Mouse (Mus musculus) testis, adult 10 weeks (tissue): ENCODE data around the gene Gid8. TPM values are rescaled to one million over a fixed set of nuclear protein-coding genes. Genes with fewer than 3 reads are reported as not detected.

Experiments
- polyA plus RNA-seq: library from polyadenylated mRNA; stranded (reverse); fragments of 350-450 nt; fragmentation: Illumina TruSeq; extraction: RNeasy Lipid Tissue Mini Kit (QIAGEN cat#74804); gene quantifications from one replicate; pipeline ENCODE4 v1.2.3, GENCODE M21; 2014; ENCODE audit warnings: low read depth, low replicate concordance

The Gid8 gene
- polyA plus RNA-seq, result 39.3 TPM

DNA sequence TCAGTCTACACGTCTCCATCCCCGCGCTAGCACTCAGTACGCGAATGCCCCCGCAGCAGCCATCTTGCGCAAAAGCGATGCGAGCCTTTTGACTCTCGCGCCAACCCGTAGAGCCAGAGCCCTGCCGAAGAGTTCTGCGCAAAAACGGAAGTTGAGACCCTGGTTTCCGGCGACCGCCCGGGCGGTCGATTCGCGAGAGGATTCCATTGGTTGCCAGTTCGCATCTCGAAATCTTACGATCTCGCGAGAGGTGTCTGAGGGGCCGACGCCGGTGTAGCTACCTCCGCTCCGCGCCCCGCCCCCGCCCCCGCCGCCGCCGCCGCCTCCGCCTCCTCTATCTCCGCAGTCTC, at the start of gene Gid8, which contains the start of gene Dido1:
Gid8 (plus strand) TSS at position 195 of the 350 bp plus-strand sequence.
Dido1 (minus strand) TSS at position 77 of the 350 bp plus-strand sequence.

DNA sequence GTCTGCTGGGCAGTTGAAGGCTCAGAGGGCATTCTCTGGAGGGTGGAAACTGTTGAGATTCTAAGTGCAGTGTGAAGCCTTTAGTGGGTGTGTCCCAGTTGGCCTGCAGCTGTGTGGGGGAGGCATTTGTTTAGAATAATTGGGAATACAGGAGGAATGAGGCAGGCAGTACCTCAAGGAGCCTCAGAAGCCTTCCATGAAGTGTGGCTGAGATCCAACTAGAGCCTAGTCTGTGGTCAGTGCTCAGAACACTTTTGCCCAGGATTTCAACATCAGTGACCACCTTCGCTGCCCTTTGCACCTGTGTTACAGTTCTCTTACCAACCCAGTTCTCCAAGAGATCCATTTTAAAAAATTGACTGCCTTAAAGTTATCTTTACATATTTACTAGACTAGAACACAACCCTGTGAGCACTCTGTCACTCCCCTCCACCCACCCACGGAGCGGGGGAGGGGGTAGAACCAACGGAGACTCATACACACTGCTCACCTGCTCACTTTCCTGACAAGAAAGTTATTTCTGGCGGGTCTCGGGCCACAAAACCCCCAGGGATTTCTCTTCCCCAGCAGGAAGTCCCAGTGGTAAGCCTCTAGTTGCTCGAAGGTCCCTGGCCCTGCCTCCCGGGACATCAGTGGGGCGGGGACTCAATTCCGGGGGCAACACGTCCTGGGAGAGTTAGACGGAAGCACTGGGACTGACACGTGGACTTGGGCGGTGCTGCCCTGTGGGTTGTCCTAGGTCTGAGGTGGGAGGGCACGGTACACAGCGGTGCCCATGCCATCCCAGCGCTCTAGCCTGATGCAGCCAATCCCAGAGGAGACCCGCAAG, 14.9 kb downstream of the Gid8 start, which contains the start of gene Slc17a9:
Slc17a9 (plus strand) TSS at position 679 of the 829 bp plus-strand sequence.

Other genes starting within 250 kb of the Gid8 start
- 0.11 TPM for gene Ntsr1, start 210.1 kb upstream of the Gid8 start, polyA plus RNA-seq
- gene Mrgbp, start 128.8 kb upstream of the Gid8 start, polyA plus RNA-seq, result 77.9 TPM
- gene Ogfr, start 120.9 kb upstream of the Gid8 start, polyA plus RNA-seq, result 9.0 TPM
- 1.1 TPM for gene Col9a3, start 112.3 kb upstream of the Gid8 start, polyA plus RNA-seq
- 418 TPM for gene Tcfl5, start 67.4 kb upstream of the Gid8 start, polyA plus RNA-seq
- gene Dido1, start 118 bp upstream of the Gid8 start, polyA plus RNA-seq, result 33.7 TPM
- gene Slc17a9, start 15.1 kb downstream of the Gid8 start, polyA plus RNA-seq, result 1.4 TPM
- gene Bhlhe23, start 66.8 kb downstream of the Gid8 start, polyA plus RNA-seq, result not detected
- 22.9 TPM for gene Ythdf1, start 210.8 kb downstream of the Gid8 start, polyA plus RNA-seq
- not detected for gene Birc7, start 218.9 kb downstream of the Gid8 start, polyA plus RNA-seq
- 0.55 TPM for gene Nkain4, start 244.6 kb downstream of the Gid8 start, polyA plus RNA-seq